Mouse (Mus musculus) heart, postnatal 0 days (tissue): ENCODE measurements around the gene Sema3e. TPM values are rescaled to one million over a fixed set of nuclear protein-coding genes. Genes with fewer than 3 reads are reported as not detected.
A peak's percentile ranks its signal among the peaks of the same experiment; 100 is the strongest.

Experiments used
- ATAC-seq: fragments of 200-750 bp; cut with Nextera tagmentation; 2 replicates; pipeline ENCODE4 v1.8.0; 2017; ENCODE audit warnings: low read depth, moderate number of reproducible peaks, moderate library complexity; ENCODE audit not compliant: insufficient read depth
- DNase-seq: peaks from one replicate; pipeline ENCODE4 v3.0.0-alpha.2; 2016; ENCODE audit warnings: low spot score
- H3K27ac ChIP-seq: fragments of 300-500 bp; sonication (generic); 2 replicates; pipeline ENCODE4 v1.5.1; 2014; ENCODE audit warnings: low read depth, mild to moderate bottlenecking
- H3K27me3 ChIP-seq: fragments of 300-500 bp; sonication (generic); 2 replicates; pipeline ENCODE4 v1.6.1; 2014; ENCODE audit warnings: low read length, mixed read lengths; ENCODE audit not compliant: control insufficient read depth, insufficient read depth
- H3K36me3 ChIP-seq: fragments of 300-500 bp; sonication (generic); replicated peaks from 2 replicates; pipeline ENCODE4 v1.6.1; 2014; ENCODE audit warnings: low read length, mixed read lengths; ENCODE audit not compliant: control insufficient read depth, insufficient read depth
- H3K4me1 ChIP-seq: fragments of 300-500 bp; sonication (generic); 2 replicates; pipeline ENCODE4 v1.6.1; 2014; ENCODE audit warnings: antibody characterized with exemption; ENCODE audit not compliant: control insufficient read depth, insufficient read depth
- H3K4me2 ChIP-seq: fragments of 300-500 bp; sonication (generic); 2 replicates; pipeline ENCODE4 v1.6.1; 2014; ENCODE audit warnings: low read depth, mild to moderate bottlenecking, low read length, moderate library complexity
- H3K4me3 ChIP-seq: fragments of 300-500 bp; sonication (generic); 2 replicates; pipeline ENCODE4 v1.5.1; 2014; ENCODE audit warnings: low read depth, low read length
- H3K9ac ChIP-seq: fragments of 300-500 bp; sonication (generic); replicated peaks from 2 replicates; pipeline ENCODE4 v1.6.1; 2014; ENCODE audit warnings: low read depth, low read length, mixed read lengths
- H3K9me3 ChIP-seq: fragments of 300-500 bp; sonication (generic); replicated peaks from 2 replicates; pipeline ENCODE4 v1.6.1; 2016; ENCODE audit warnings: low read length; ENCODE audit not compliant: control insufficient read depth
- CTCF ChIP-seq: IDR thresholded peaks from 2 replicates; pipeline ENCODE4 v1.5.1; 2016; ENCODE audit warnings: antibody characterized with exemption, control low read depth, low read depth
- EP300 ChIP-seq: IDR thresholded peaks from 2 replicates; pipeline ENCODE4 v1.6.1; 2016; ENCODE audit warnings: antibody characterized with exemption, low read depth
- WGBS: fragments of 180-500 bp; shearing (Covaris S2); extraction: QIAGEN DNeasy Blood & Tissue Kit; methylation state at CpG from one replicate; pipeline ENCODE4 v1.1.7; 2014; 5-methylcytosine and 5-hydroxymethylcytosine counted together
- polyA plus RNA-seq: library from polyadenylated mRNA; unstranded; fragments of >200 nt; fragmentation: Nextera tagmentation; extraction: Ambion mirVana; gene quantifications from 2 replicates; pipeline ENCODE4 v1.2.1, GENCODE M21; 2015
- total RNA-seq: library from RNA; depleted of rRNA; stranded (reverse); fragments of >200 nt; gene quantifications from 2 replicates; pipeline ENCODE4 v1.2.3, GENCODE M21; 2014; ENCODE audit warnings: low replicate concordance; rRNA removed

Sema3e gene
- total RNA-seq: 0.04 TPM in 1 of 2 replicates, not detected in the other
- 0.10 and 0.16 TPM in 2 replicates for polyA plus RNA-seq

DNA sequence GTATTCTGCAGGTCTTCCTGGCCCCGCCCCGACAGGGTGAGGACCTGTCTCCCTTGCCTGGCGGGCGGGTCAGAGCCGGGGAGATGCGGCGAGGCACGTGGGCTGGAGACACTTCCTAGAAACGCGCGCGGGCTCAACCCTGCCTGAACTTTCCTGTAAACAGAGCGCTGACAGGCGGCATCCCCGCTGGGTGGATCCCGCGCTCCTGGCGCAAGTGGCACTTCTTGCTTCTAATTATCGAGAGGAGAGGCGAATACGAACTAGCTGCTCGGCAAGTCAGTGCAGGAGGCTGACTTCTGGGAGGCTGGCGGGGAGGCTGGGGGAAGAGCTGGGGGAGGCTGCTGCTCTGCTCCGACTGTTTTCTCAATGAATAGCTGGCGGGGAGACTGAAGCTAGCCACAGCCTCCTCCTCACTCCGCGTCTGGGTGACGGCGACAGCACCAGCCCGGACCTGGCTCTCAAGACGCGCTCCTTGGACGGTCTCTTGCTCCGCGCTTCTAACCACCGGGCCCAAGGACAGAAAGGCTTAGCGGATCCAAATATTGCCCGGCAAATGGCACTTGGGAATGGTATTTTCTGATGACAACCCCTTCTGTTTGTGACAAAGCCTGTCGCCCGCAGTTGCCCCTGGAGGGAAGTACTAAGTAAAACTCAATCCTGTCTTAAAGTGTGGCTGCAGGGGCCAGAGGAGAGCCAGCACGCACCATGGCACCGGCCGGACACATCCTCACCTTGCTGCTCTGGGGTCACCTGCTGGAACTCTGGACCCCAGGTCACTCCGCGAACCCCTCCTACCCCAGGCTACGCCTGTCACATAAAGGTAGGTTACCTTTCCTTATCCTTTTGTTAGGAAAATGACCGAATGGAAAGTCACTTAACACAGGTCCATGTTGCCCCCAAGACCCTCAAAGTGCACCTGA, at the start of gene Sema3e:
Gene Sema3e, plus strand, starts transcription at position 72 of the 920 bp plus-strand sequence.
- peak; percentile 44; the same call in 1 of the 2 replicates for ATAC-seq
- Histone ChIP-seq H3K4me1 (no peaks in the 10 kb centered on the region), H3K9me3 (peaks cover 5% of the 10 kb centered on the region; the same call in 1 of the 2 replicates), H3K9ac (0 out of 2 replicates have a peak within 1 kb of the TSS, but pooled peaks have one; percentile 19), H3K4me3 (peak within 1 kb of the TSS; percentile 57), H3K36me3 (no peaks in the 10 kb centered on the region), H3K27ac (no peak within 1 kb of the TSS), H3K27me3 (peaks cover 9% of the 10 kb centered on the region; the same call in 1 of the 2 replicates), H3K4me2 (peak within 1 kb of the TSS; percentile 90)
- peak; percentile 8 for DNase-seq
- 1% methylated on average over 47 of the region's 47 CpGs for WGBS
- TF ChIP-seq CTCF (no peak), EP300 (no peak)

DNA sequence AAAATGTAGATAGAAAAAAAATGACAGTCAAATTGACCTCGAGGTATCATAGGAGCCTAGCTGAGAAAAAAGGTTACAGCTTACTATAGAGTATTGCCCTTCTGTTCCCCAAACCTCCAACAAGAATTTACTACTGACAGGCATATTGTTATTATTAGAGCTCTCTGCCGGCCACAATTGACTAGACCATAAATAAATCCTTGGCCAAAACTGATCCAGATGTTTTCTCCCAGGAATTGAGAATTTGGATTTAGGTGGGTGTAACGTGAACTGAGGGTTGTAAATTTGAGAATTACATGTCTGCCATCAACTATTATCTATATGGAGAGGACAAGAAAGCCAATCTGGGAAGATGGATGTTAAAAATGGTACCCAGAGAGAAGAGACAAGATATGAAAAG, 47.5 kb upstream of the Sema3e start:
- H3K4me3 ChIP-seq: no peak overlapping the region
- H3K27ac ChIP-seq: no peak overlapping the region
- WGBS: 65% methylated on average over 3 of the region's 3 CpGs
- no peaks in the 10 kb centered on the region for H3K36me3 ChIP-seq
- no peak overlapping the region for H3K4me2 ChIP-seq
- TF ChIP-seq CTCF: no peak
- no peak for TF ChIP-seq EP300
- no peaks in the 10 kb centered on the region for H3K9me3 ChIP-seq
- H3K4me1 ChIP-seq: no peaks in the 10 kb centered on the region
- ATAC-seq (no peak), DNase-seq (no peak)
- no peaks in the 10 kb centered on the region for H3K27me3 ChIP-seq
- H3K9ac ChIP-seq: no peak overlapping the region

DNA sequence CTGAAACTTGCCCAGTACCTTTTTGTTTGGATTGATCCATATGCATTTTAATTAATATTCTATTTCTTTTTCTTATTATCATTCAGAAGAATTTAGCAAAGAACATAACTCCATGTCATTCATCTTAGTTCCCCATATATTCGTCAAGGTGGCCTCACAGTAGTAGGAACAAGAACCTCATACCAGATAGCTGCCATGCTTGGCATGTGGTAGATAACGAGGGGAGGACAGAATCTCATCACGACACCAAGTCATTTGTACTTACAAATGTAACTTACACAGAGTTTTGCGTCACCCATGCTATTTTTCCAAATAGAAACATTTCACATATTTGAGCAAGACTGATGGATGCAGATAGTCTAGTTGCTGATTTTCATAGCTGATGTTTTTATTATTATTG, 45.9 kb upstream of the Sema3e start:
- Histone ChIP-seq H3K27me3 (no peaks in the 10 kb centered on the region), H3K27ac (no peak overlapping the region), H3K9ac (no peak overlapping the region), H3K4me2 (no peak overlapping the region), H3K9me3 (no peaks in the 10 kb centered on the region), H3K4me1 (no peaks in the 10 kb centered on the region), H3K4me3 (no peak overlapping the region), H3K36me3 (no peaks in the 10 kb centered on the region)
- WGBS: 58% methylated on average over 4 of the region's 4 CpGs
- DNase-seq (no peak), ATAC-seq (no peak)
- no peak for TF ChIP-seq EP300
- no peak for TF ChIP-seq CTCF

DNA sequence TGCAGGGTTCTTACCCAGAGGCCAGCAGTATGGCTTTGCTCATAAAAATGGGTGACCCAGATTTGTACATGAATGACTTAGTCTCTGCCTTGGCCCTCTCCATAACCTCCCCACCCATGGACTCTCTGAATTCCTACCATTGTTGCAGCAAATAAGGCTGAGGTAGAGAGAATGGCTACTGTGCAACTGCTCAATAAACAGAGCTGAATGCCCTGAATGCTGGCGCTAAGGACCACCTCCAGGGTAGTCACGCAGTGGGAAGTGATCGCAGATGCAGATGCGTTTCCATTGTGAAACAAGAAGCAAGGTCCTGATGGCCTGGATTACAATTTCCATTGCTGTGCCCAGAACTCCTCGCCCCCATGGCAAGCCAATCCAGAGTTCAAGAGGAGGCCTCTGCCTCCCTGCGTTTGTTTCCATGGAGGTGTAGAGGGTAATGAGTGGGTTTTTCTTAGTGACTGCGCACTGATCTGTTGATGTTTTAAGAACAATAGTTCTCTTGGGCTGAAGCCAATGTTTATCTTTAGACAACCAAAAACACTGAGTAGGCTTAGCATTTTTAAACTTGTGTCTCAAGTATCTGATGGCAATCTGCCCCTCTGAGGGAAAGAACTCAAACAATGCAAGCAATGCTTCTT, 42.5 kb upstream of the Sema3e start:
- Histone ChIP-seq H3K27me3 (no peaks in the 10 kb centered on the region), H3K27ac (no peak overlapping the region), H3K9ac (no peak overlapping the region), H3K4me3 (no peak overlapping the region), H3K4me1 (no peaks in the 10 kb centered on the region), H3K9me3 (no peaks in the 10 kb centered on the region), H3K4me2 (no peak overlapping the region), H3K36me3 (no peaks in the 10 kb centered on the region)
- WGBS: 54% methylated on average over 7 of the region's 7 CpGs
- TF ChIP-seq EP300 (no peak), CTCF (no peak)
- no peak for ATAC-seq
- no peak for DNase-seq

DNA sequence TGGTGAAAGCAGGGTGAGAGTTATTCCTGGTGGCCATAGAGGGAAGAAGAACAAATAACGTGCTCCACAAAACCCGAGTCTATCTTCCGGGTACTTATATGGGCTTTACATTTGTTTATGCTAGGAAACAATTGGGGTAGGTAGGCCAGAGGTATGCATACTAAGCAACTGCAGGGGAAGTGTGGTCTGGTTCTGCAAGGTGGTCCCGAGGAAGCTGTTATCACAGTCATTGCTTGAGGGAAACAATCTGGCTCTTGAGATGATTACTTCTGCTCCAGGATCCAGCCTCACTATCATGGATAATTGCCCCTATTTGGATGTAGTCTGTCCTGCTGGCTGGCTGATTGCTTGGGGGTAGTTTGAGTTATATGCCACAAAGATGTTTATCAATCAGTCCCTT, 41.5 kb upstream of the Sema3e start:
- no peaks in the 10 kb centered on the region for H3K27me3 ChIP-seq
- WGBS: 55% methylated on average over 4 of the region's 4 CpGs
- no peak overlapping the region for H3K27ac ChIP-seq
- no peaks in the 10 kb centered on the region for H3K4me1 ChIP-seq
- no peaks in the 10 kb centered on the region for H3K36me3 ChIP-seq
- ATAC-seq (no peak), DNase-seq (no peak)
- no peaks in the 10 kb centered on the region for H3K9me3 ChIP-seq
- no peak overlapping the region for H3K4me2 ChIP-seq
- TF ChIP-seq EP300: no peak
- TF ChIP-seq CTCF: no peak
- H3K9ac ChIP-seq: no peak overlapping the region
- H3K4me3 ChIP-seq: no peak overlapping the region
